Mouse (Mus musculus): ENCODE results near the gene Aste1.

Gene Aste1

GRCm38 (mm10) chr9:105395218-105395627 is at the start of gene Aste1, which contains the start of gene Nek11:
Gene Aste1 (plus strand): TSS chr9:105395392.
Gene Nek11 (minus strand): TSS chr9:105395524.
- peak; percentile 90 for DNase-seq (ENCODE audit: low spot score)

DNA sequence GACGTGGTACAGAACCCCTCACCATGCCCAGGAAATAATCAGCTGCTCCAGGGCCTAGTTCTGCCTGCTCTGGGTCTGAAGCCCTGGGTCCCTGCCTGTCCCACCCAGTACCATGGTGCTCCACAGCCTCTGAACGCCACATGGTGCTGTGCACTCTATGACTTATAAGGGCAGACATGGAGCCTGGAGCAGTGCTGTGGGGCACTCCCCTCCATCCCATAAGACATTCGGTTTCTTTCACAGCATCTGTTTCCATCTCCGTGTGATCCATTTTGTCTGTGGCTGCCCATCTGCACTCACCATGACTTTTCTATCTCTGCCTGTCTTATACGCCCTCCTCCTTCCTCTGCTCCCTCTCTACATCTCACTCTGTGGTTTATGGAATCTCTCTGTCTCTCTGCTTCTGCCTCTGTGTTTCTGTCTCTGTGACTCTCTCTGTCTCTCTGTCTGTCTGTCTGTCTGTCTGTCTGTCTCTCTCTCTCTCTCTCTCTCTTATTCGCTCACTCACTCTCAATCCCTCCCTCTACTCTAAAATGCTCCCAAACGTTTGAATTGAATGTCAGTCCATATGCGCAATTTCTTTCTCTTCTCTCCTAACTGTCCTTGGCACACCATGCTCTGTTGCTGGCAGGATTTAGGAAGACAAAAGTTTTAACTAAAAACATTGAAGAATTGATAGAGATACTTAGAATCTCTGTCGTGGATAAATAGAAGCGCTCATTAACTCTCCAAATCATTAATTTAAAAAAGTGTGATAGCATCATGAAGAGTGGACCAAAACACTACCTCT is 46.8 kb upstream of the Aste1 start:
- no peak for DNase-seq (ENCODE audit: low spot score)

GRCm38 (mm10) chr9:105349034-105349433 is 46.2 kb upstream of the Aste1 start:
- DNase-seq (ENCODE audit: low spot score), result no peak

DNA sequence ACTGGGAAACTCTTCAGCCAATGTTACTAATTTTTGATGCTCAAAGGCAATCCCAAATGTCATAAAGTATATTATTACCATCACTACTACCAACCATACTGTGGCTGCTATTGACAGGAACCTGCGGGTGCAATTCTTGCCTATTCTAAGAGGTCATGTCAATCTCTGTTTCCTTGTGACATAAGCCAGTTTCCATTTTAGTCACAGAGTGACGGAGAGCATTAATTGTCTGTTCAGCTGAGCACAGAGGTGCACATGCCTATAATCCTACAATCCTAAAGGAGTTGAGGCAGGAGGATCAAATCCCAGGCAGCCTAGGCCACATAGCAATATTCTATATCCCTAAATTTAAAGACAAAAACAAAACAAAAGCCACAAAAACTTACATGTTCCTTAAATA is 33.0 kb upstream of the Aste1 start:
- DNase-seq (ENCODE audit: low spot score), result no peak

DNA sequence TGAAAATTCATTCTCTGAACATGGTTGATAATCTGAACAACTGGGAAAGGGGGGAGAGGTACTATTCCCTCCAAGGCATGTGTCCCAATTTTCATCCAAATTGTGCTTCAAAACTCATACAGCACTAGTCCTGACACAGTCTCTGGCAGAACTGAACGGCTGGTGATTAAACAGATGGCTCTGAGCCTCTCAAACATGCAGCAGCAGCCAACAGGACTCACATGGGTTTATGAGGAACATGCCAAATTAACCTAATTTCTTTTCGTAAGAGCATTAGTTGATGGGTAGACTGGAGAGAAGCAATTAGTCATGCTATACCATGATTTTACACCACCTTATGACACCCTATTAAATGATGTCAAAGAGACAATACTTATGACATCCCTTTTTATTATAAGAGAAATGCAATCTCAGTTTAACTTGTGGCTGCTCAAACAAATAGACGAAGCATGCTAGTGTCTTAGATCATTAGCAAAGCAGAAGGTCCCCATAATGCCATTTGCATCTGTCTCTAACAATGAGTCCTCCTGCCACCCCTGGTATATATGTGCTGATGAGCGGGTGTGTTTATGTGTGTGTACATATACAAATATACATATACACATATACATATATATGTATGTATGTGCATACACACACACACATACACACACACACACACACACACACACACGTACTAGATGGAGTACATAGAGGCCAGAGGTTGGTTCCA is 31.5 kb upstream of the Aste1 start:
- DNase-seq (ENCODE audit: low spot score), result peak; percentile 62

GRCm38 (mm10) chr9:105366199-105366598 is 29.0 kb upstream of the Aste1 start:
- DNase-seq (ENCODE audit: low spot score), result no peak

DNA sequence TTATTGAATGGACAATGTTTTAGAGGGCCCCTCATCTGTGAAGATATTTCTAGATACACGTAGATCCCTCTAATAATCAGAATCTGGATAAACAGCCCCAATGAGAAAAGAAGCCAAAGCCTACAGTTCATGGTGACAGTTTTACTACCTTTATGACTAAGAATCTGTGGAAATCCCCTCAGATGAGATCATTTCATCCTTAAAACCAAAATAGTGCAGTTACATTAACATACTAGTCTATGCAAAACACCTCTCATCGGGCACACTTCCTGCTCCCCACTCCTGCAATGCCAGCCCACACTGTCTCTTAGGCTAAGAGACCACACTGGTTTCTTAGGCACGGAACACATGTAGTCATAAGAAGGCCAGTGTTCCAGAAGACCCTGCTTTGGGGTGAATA is 26.6 kb upstream of the Aste1 start:
- no peak for DNase-seq (ENCODE audit: low spot score)

DNA sequence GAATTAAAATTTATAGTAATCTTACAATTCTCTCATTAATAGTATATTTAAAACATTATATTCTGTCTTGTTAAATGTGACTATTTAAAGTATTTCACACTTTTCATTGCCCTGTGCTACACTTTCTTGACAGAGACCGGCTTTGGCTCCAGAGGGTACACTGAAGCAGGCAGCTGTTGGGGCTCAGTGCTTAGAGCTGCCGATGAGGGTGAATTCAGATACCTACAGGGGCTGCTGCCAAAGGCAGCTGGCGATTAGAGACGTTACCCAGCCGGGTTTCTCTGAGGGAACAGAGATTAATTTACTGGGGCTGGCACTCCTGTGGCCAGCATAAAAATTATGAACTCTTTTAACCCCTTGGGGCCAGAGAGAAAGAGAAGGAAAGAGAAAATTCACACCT is 20.8 kb upstream of the Aste1 start:
- DNase-seq (ENCODE audit: low spot score), result no peak

DNA sequence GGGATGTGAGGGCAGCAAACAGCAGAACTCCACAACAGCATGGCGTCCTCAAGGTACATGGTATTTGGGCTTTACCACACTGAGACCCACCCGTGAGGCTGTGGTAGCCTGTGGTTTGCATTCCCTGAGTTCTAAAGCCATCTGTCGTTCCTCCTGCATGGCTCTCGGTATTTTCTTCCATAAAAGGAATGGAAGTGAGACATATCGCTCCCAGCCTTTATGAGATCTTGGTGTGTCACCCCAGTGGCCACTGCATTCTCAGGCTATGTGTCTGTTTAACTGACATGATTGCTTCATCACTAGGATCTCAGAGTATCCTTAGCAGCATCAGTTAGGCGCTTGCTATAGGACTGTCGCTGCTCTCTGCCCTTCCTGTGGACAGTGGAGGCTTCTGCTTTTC is 18.8 kb upstream of the Aste1 start:
- no peak for DNase-seq (ENCODE audit: low spot score)

- DNase-seq (ENCODE audit: low spot score), result no peak
Measured at GRCm38 (mm10) chr9:105376954-105377530, 18.1 kb upstream of the Aste1 start.

DNA sequence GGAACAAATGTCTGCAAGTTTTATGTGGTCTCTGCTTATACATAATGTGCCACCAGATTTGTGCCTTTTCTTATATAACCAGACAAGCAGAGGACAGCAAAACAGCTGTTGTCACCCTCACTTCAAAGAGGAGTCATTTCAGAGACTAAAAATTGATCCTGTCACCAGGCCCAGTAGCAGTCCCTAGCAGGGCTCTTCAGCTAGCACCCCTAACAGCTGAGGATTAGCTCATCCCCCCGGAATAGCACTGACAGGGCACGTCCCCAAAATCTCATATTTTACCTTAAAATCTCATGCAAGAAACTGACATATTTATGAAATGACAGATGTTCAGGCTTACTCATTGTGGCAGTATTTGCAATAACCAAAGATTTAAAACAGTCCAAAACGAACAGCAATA is 17.6 kb upstream of the Aste1 start:
- DNase-seq (ENCODE audit: low spot score), result no peak

DNA sequence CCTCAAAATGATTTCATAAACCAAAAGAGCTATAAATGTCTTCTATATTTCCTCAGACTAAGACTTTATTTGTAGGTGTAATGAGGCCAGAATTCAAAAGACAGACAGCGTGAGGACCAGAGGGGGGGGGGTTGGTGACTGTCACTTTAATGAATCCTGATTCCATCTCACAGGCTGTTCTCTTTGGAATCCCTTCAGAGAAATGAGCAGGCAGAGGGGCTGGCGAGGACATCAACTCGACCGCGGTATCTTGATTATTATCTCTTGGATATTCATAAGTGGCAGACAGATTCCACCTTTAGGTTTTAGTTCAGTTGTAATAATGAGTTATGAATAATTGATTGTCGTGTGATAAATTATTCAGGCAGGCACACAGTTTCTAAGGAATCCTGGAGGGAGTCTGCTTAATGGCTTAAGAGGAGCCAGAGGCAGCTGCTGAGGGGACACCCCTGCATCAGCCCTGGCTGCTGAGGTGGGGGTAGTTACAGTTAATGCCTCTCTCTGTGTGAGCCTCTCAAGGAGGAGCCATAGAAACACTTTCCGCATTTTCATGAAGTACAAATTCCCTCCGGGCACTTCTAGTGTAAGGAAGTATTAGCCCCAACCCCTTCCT is 15.6 kb upstream of the Aste1 start:
- no peak for DNase-seq (ENCODE audit: low spot score)

DNA sequence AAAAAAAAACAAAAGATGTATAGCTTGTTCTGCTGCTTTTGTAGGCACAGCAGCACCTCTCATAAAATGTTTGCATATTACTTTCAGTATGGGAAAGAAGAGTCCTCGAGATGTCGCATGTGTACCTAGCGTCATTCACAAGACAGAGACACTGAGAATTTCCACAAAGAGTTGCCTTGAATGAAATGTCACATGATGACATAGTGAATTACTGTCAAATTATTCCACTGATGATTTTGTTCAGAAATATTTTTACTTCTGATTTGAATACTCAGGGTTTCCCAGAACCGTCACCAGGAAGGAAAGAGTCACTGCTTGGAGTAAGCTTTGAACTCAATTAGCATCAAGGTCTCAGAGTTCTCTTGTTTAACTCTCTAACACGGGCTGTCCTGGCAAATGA is 7.8 kb upstream of the Aste1 start:
- DNase-seq (ENCODE audit: low spot score), result no peak

GRCm38 (mm10) chr9:105389289-105389688 is 5.9 kb upstream of the Aste1 start:
- DNase-seq (ENCODE audit: low spot score), result peak; percentile 83

- no peak for DNase-seq (ENCODE audit: low spot score)
Measured at GRCm38 (mm10) chr9:105390616-105391015, 4.6 kb upstream of the Aste1 start.

DNA sequence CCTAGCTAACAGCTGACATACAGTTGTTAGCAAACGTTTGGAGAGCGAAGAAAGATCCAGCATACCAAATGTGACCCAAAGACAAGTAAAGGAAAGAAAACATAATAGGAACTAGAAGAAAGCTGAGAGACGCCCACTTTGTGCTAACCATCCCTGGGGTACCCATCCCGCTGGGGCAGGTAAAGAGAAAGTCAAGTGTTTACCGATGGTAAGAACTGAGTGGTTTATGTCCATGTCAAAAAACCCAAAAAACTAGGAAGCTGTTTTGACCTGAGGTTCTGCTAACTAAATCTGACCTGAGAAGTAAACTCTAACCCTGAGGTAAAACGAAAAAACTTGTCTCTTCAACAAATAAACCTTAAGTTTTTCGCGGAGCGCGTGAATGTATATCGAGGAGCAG is 472 bp upstream of the Aste1 start:
- no peak for DNase-seq (ENCODE audit: low spot score)

DNA sequence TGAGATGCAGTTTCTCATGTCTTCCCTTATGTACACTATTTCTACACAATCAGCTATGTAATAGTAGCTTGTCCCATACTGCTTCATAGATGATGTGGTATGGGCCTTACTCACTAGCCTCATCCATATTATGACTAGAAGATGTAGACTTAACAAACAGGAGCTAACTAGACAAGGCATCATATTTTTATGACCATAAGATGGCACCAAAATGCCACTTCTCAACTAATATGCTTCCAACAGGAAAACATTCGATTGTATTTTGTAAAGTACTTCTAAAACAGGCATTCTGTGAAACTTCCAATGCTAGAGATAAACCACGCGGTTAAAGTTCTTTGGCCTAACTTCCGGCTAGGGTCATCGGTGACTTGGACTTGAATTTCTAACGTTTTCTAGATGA is 13.4 kb downstream of the Aste1 start:
- no peak for DNase-seq (ENCODE audit: low spot score)

GRCm38 (mm10) chr9:105459032-105459431 is 63.8 kb downstream of the Aste1 start:
- no peak for DNase-seq (ENCODE audit: low spot score)

DNA sequence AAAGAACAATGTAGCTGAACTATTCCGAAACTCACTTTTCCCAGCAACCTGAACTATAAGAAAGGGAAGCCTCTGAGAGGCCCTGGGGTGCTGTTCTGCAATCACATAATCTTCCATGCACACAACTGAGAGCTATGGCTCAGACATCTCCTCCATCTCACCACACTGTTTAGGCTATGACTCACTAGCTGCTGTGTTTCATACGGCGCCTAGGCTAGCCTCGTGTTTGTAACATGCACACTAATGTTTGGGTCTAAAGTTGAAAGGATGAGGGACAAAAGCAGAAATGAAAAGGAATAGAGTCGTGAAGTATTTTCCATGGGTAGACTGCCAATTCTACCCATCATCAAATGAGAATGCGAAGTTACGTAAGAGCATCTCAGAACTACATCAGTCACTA is 66.3 kb downstream of the Aste1 start:
- DNase-seq (ENCODE audit: low spot score), result no peak
